21 mouse cellular contexts compared by ENCODE assay signal in genomic region chr7:60961188-60961587, GRCm38 (mm10).
DNase-seq lines count a peak whose midpoint lies in the region; ATAC-seq and TF ChIP-seq lines count a peak whose summit lies in the region.
"Had no signal": no experiment of that assay in that cellular context is flagged by ENCODE, and none has a peak within 500 bp of the region (broad histone marks: within the 10 kb centered on the region; RNA-seq: fewer than 3 reads in every experiment).

No protein-coding gene starts in this region.

- H3K9me3 ChIP-seq in forebrain, embryonic 16.5 days (ENCODE audit: control insufficient read depth, low read length), result no peaks in the 10 kb centered on the region; the same call in 1 of the 2 replicates
- H3K9me3 ChIP-seq in forebrain, embryonic 12.5 days, result no peaks in the 10 kb centered on the region
- no peaks in the 10 kb centered on the region for H3K9me3 ChIP-seq in midbrain, postnatal 0 days (ENCODE audit: low read length)
- H3K9me3 ChIP-seq: embryonic facial prominence, embryonic 13.5 days; heart, embryonic 15.5 days had no signal

- no peak for DNase-seq in layer of hippocampus, adult 2 months (ENCODE audit: low spot score in 2 of 2)
- DNase-seq in layer of hippocampus, postnatal 14 days (ENCODE audit: low spot score in 2 of 2), result no peak
- DNase-seq in brain, embryonic 14.5 days (ENCODE audit: low read depth), result peak; percentile 49
- peak; percentile 20 for DNase-seq in midbrain, postnatal 0 days (ENCODE audit: low spot score)
- DNase-seq in c-Kit-positive CD71-positive TER-119-positive erythroid progenitor cells, embryonic 14.5 days (ENCODE audit: low spot score), result no peak
- DNase-seq: adrenal gland, postnatal 25 days; cerebellum, adult 18-20 months; cerebellum, postnatal 14 days; embryo, embryonic 11 days; heart, postnatal 36 days; kidney, adult 2 months; lung, postnatal 4 days; thymus, adult 2 months had no signal

- no peak overlapping the region for H3K27ac ChIP-seq in forebrain, embryonic 16.5 days (ENCODE audit: low read length)
- H3K27ac ChIP-seq in forebrain, embryonic 12.5 days, result no peak overlapping the region
- 0 out of 2 replicates have a peak overlapping the region, but pooled peaks have one; percentile 25 for H3K27ac ChIP-seq in layer of hippocampus, adult 2 months
- H3K27ac ChIP-seq in midbrain, postnatal 0 days (ENCODE audit: low read depth, low read length), result peak overlapping the region; percentile 65
- H3K27ac ChIP-seq: embryonic facial prominence, embryonic 13.5 days; heart, embryonic 15.5 days; kidney, postnatal 0 days; neural tube, embryonic 13.5 days had no signal

- no peak for ATAC-seq in forebrain, embryonic 16.5 days
- no peak for ATAC-seq in forebrain, embryonic 12.5 days (ENCODE audit: low FRiP score)
- ATAC-seq in midbrain, postnatal 0 days (ENCODE audit: low FRiP score), result peak; percentile 44
- ATAC-seq: CD4-positive, CD25-positive, alpha-beta regulatory T cell, adult 4 months had no signal

- no peak for TF ChIP-seq CTCF in layer of hippocampus, adult 2 months (conservative IDR thresholded peaks at IDR 0.05)
- TF ChIP-seq CTCF in brain, embryonic 14.5 days (IDR thresholded peaks at IDR 0.05; ENCODE audit: borderline replicate concordance, extremely low read depth, insufficient read depth, insufficient read length), result no peak
- no peak for TF ChIP-seq CTCF in midbrain, postnatal 0 days (IDR thresholded peaks at IDR 0.05)

- TF ChIP-seq POLR2A in brain, embryonic 14.5 days (IDR thresholded peaks at IDR 0.05; ENCODE audit: borderline replicate concordance, extremely low read depth, insufficient read depth, insufficient read length, poor library complexity, severe bottlenecking), result no peak

- WGBS in forebrain, embryonic 16.5 days, result 67% methylated on average over 4 of the region's 4 CpGs
- 69% methylated on average over 4 of the region's 4 CpGs for WGBS in forebrain, embryonic 12.5 days
- WGBS in midbrain, postnatal 0 days, result 49% methylated on average over 4 of the region's 4 CpGs

- H3K4me2 ChIP-seq in forebrain, embryonic 16.5 days (ENCODE audit: low read length), result no peak overlapping the region
- no peak overlapping the region for H3K4me2 ChIP-seq in forebrain, embryonic 12.5 days
- H3K4me2 ChIP-seq in midbrain, postnatal 0 days (ENCODE audit: low read depth, low read length, poor library complexity, severe bottlenecking), result peak overlapping the region; percentile 34
- H3K4me2 ChIP-seq: embryonic facial prominence, embryonic 13.5 days; heart, embryonic 15.5 days; neural tube, embryonic 13.5 days had no signal

- no peaks in the 10 kb centered on the region for H3K36me3 ChIP-seq in forebrain, embryonic 16.5 days (ENCODE audit: control insufficient read depth, insufficient read depth)
- no peaks in the 10 kb centered on the region for H3K36me3 ChIP-seq in forebrain, embryonic 12.5 days (replicated peaks)
- no peaks in the 10 kb centered on the region for H3K36me3 ChIP-seq in midbrain, postnatal 0 days (ENCODE audit: insufficient read depth, low read length)
- H3K36me3 ChIP-seq: embryonic facial prominence, embryonic 13.5 days; heart, embryonic 15.5 days; neural tube, embryonic 13.5 days had no signal

- H3K4me1 ChIP-seq in forebrain, embryonic 16.5 days (replicated peaks; ENCODE audit: control insufficient read depth, insufficient read depth, low read length), result no peaks in the 10 kb centered on the region
- H3K4me1 ChIP-seq in forebrain, embryonic 12.5 days, result no peaks in the 10 kb centered on the region
- no peaks in the 10 kb centered on the region for H3K4me1 ChIP-seq in midbrain, postnatal 0 days (ENCODE audit: insufficient read depth, low read length)
- H3K4me1 ChIP-seq: embryonic facial prominence, embryonic 13.5 days; heart, embryonic 15.5 days; neural tube, embryonic 13.5 days had no signal

- no peaks in the 10 kb centered on the region for H3K27me3 ChIP-seq in forebrain, embryonic 16.5 days (replicated peaks; ENCODE audit: control insufficient read depth, insufficient read depth, low read length)
- H3K27me3 ChIP-seq in forebrain, embryonic 12.5 days, result no peaks in the 10 kb centered on the region
- H3K27me3 ChIP-seq in midbrain, postnatal 0 days (ENCODE audit: insufficient read depth, low read length), result no peaks in the 10 kb centered on the region
- H3K27me3 ChIP-seq: embryonic facial prominence, embryonic 13.5 days; heart, embryonic 15.5 days; neural tube, embryonic 13.5 days had no signal

- H3K4me3 ChIP-seq in forebrain, embryonic 16.5 days (replicated peaks; ENCODE audit: low read length), result peak overlapping the region; percentile 0; the same call in 1 of the 2 replicates
- no peak overlapping the region for H3K4me3 ChIP-seq in forebrain, embryonic 12.5 days (replicated peaks)
- H3K4me3 ChIP-seq in layer of hippocampus, adult 2 months, result peak overlapping the region; percentile 36
- peak overlapping the region; percentile 29 for H3K4me3 ChIP-seq in midbrain, postnatal 0 days (ENCODE audit: low read depth, low read length)
- H3K4me3 ChIP-seq: embryonic facial prominence, embryonic 13.5 days; erythroblast, embryonic 14.5 days; heart, embryonic 15.5 days; neural tube, embryonic 13.5 days had no signal

- H3K9ac ChIP-seq in forebrain, embryonic 16.5 days (replicated peaks; ENCODE audit: low read depth, low read length), result no peak overlapping the region
- H3K9ac ChIP-seq in forebrain, embryonic 12.5 days, result no peak overlapping the region
- H3K9ac ChIP-seq in midbrain, postnatal 0 days (replicated peaks; ENCODE audit: low read length, poor library complexity, severe bottlenecking), result peak overlapping the region; percentile 14; the same call in 1 of the 2 replicates
- H3K9ac ChIP-seq: embryonic facial prominence, embryonic 13.5 days; heart, embryonic 15.5 days; neural tube, embryonic 13.5 days had no signal

Comparison
In these comparisons a context has a peak if more than half of its experiments do, and no peak if none do; other contexts are left out.
1. H3K27ac ChIP-seq: peak in layer of hippocampus, adult 2 months (single experiment) and midbrain, postnatal 0 days (single experiment); none in forebrain, embryonic 16.5 days (single experiment) and forebrain, embryonic 12.5 days (single experiment).
2. DNase-seq: peak in brain, embryonic 14.5 days (single experiment) and midbrain, postnatal 0 days (single experiment); none in layer of hippocampus, adult 2 months (0 of 2), layer of hippocampus, postnatal 14 days (0 of 2) and c-Kit-positive CD71-positive TER-119-positive erythroid progenitor cells, embryonic 14.5 days (single experiment).